Mouse (Mus musculus) forebrain, embryonic 14.5 days (tissue): ENCODE results near the gene Adam3. TPM values are rescaled to one million over a fixed set of nuclear protein-coding genes. Genes with fewer than 3 reads are reported as not detected.

Experiments
- ATAC-seq: fragments of 200-750 bp; cut with Nextera tagmentation; 2 replicates; pipeline ENCODE4 v1.8.0; 2017; ENCODE audit warnings: mild to moderate bottlenecking, moderate library complexity
- DNase-seq: peaks from one replicate; pipeline ENCODE4 v3.0.0-alpha.2; 2015; ENCODE audit warnings: low spot score
- H3K27ac ChIP-seq: fragments of 300-500 bp; sonication (generic); 2 replicates; pipeline ENCODE4 v1.5.1; 2014; ENCODE audit warnings: low read depth, mild to moderate bottlenecking, control low read depth, low read length, moderate library complexity
- H3K27me3 ChIP-seq: fragments of 300-500 bp; sonication (generic); replicated peaks from 2 replicates; pipeline ENCODE4 v1.6.1; 2014; ENCODE audit warnings: low read length, control low read depth, mixed read lengths; ENCODE audit not compliant: control insufficient read depth, insufficient read depth
- H3K36me3 ChIP-seq: fragments of 300-500 bp; sonication (generic); 2 replicates; pipeline ENCODE4 v1.6.1; 2014; ENCODE audit warnings: low read length, control low read depth; ENCODE audit not compliant: control insufficient read depth, insufficient read depth
- H3K4me1 ChIP-seq: fragments of 300-500 bp; sonication (generic); 2 replicates; pipeline ENCODE4 v1.6.1; 2014; ENCODE audit warnings: antibody characterized with exemption, low read length, control low read depth; ENCODE audit not compliant: control insufficient read depth, insufficient read depth
- H3K4me2 ChIP-seq: fragments of 300-500 bp; sonication (generic); 2 replicates; pipeline ENCODE4 v1.6.1; 2014; ENCODE audit warnings: mild to moderate bottlenecking, control low read depth, low read length
- H3K4me3 ChIP-seq: fragments of 300-500 bp; sonication (generic); 2 replicates; pipeline ENCODE4 v1.5.1; 2014; ENCODE audit warnings: low read depth, low read length, control low read depth
- H3K9ac ChIP-seq: fragments of 300-500 bp; sonication (generic); 2 replicates; pipeline ENCODE4 v1.6.1; 2014; ENCODE audit warnings: mild to moderate bottlenecking, low read length, control low read depth, moderate library complexity
- H3K9me3 ChIP-seq: fragments of 300-500 bp; sonication (generic); replicated peaks from 2 replicates; pipeline ENCODE4 v1.6.1; 2016; ENCODE audit warnings: low read length, control low read depth, mixed read lengths; ENCODE audit not compliant: control insufficient read depth
- WGBS: fragments of 180-500 bp; shearing (Covaris S2); extraction: QIAGEN DNeasy Blood & Tissue Kit; methylation state at CpG from one replicate; pipeline ENCODE4 v1.1.7; 2014; 5-methylcytosine and 5-hydroxymethylcytosine counted together
- polyA plus RNA-seq: library from polyadenylated mRNA; unstranded; fragments of >200 nt; fragmentation: Nextera tagmentation; extraction: Ambion mirVana; gene quantifications from 2 replicates; pipeline ENCODE4 v1.2.1, GENCODE M21; 2014

The Adam3 gene
- 0.84 TPM in 1 of 2 replicates, not detected in the other for polyA plus RNA-seq

GRCm38 (mm10) chr8:24725630-24726029 is at the start of gene Adam3:
Gene Adam3 (minus strand): TSS chr8:24725852.
- DNase-seq: no peak
- 71% methylated on average over 11 of the region's 11 CpGs for WGBS
- H3K27ac ChIP-seq: no peak within 1 kb of the TSS

GRCm38 (mm10) chr8:24724886-24725626 is 596 bp downstream of the Adam3 start:
- ATAC-seq: no peak
- Histone ChIP-seq H3K9ac (no peak overlapping the region), H3K36me3 (no peaks in the 10 kb centered on the region), H3K4me2 (no peak overlapping the region), H3K4me1 (no peaks in the 10 kb centered on the region), H3K4me3 (no peak overlapping the region), H3K27me3 (no peaks in the 10 kb centered on the region), H3K27ac (no peak overlapping the region), H3K9me3 (no peaks in the 10 kb centered on the region)
- WGBS: 78% methylated on average over 16 of the region's 16 CpGs
- no peak for DNase-seq

More at GRCm38 (mm10) chr8:24725630-24726029, at the start of gene Adam3:
- Histone ChIP-seq H3K9me3 (no peaks in the 10 kb centered on the region), H3K4me1 (no peaks in the 10 kb centered on the region), H3K36me3 (no peaks in the 10 kb centered on the region), H3K9ac (no peak within 1 kb of the TSS), H3K4me3 (no peak within 1 kb of the TSS), H3K4me2 (no peak within 1 kb of the TSS), H3K27me3 (no peaks in the 10 kb centered on the region)
- no peak for ATAC-seq

Other genes with a start within 250 kb of the Adam3 start
- gene Adam5, start 98.5 kb upstream of the Adam3 start, polyA plus RNA-seq: 0.40 and 0.58 TPM in 2 replicates